Mouse (Mus musculus) adrenal gland, adult (tissue): Measurements from ENCODE around the gene Ccdc157.

ENCODE experiments used
- DNase-seq, 2 experiments: peaks; one replicate each; pipeline ENCODE4 v3.0.0; 2022 to 2023; ENCODE audit warnings: low spot score in 1 of 2; ENCODE audit not compliant: inconsistent age in 2 of 2

Gene Ccdc157

DNA sequence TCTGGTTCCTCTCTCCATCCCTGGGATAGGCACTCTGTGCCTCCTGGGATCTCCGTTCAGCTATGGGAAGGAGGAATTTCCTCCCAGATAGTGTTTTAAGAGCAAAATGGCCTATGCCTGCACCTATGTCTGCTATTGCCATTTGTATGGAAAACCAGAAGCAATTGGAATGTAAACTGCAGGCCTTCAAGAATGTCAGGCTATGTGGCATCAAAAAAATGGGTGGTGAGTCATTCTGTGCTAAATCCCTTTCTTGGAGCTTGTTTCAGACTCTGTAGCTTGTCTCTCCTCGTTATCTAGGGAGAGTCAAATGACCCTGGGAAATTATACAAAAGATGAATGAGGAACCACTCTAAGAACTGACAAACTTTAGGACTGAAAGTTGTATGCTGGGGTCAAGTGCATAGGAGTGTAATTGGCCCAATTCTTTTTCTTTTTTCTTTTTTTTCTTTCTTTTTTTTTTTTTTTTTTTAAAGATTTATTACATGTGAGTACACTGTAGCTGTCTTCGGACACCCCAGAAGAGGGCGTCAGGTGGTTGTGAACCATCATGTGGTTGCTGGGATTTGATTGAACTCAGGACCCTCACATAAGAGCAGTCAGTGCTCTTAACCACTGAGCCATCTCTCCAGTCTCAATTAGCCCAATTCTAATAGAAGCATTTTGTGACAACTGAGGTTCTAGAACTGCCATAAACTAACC, 24.3 kb upstream of the Ccdc157 start:
- peak in 1 of 2 experiments; percentile 78 for DNase-seq

DNA sequence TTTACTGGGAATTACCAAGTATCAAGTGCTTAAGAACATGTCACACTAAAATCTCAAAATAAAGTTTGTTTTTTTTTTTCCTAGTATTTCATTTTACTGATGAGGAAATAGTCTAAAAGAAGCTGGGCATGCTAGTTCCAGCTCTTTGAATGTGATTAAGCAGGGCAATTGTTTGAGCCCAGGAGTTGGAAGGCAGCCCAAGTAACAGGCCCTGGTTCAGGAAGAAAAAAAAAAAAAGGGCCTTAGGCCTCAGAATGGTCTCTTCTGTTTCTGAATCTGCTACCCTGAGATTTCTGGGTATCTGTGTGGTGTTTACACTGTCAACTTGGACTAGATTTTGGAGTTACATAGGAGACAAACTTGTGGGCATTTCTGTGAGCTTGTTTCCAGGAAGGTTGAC, 23.4 kb upstream of the Ccdc157 start:
- DNase-seq = peak in 1 of 2 experiments; percentile 65

- peak; percentile 49 to 73 for DNase-seq
Measured at GRCm38 (mm10) chr11:4182061-4182460, 22.0 kb upstream of the Ccdc157 start.

DNA sequence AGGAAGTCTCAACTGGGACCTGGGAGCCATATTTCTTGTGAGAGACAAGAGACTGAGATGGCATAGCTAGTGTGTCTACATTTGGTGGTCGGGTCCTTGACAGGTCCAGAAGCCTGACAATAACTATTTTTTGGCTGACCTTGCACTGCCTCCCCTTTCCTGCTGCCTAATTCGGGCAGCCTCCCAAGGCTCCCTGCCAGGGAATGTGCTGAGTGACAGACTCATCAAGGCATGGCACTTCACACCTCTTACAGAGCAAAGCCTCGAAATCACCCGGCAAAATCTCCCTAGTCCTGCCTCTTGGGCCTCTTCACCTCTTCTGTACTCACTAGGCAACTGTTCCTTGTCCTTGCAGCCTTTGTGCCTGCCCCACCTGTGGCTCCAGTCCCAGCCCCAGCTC, 17.6 kb upstream of the Ccdc157 start:
- DNase-seq = no peak

- peak; percentile 21 to 63 for DNase-seq
Measured at GRCm38 (mm10) chr11:4174586-4174985, 14.5 kb upstream of the Ccdc157 start.

DNA sequence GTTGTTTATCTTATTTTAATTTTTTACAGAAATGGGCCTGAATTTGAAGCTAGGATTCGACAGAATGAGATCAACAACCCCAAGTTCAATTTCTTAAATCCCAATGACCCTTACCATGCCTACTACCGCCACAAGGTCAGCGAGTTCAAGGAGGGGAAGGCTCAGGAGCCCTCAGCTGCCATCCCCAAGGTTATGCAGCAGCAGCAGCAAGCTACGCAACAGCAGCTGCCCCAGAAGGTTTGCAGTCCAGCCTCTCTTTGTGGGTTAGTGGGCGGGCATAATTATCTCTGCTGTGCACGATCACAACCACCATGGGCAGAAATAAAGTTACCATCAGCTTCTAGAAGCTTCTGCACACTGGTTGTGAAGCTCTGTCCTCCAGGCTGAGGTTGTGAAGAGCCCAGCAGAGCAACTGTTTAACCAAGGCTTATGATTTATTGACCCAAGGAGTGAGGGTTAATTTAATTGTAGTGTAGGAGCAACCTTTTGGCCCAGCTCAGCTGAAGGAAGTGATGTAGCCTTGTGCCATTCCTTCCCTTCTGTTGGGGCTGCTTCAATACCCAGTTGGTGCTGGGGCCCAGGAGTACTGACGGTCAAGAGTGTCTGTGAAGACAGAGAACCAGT, 6.5 kb upstream of the Ccdc157 start:
- peak in 1 of 2 experiments; percentile 67 for DNase-seq

DNA sequence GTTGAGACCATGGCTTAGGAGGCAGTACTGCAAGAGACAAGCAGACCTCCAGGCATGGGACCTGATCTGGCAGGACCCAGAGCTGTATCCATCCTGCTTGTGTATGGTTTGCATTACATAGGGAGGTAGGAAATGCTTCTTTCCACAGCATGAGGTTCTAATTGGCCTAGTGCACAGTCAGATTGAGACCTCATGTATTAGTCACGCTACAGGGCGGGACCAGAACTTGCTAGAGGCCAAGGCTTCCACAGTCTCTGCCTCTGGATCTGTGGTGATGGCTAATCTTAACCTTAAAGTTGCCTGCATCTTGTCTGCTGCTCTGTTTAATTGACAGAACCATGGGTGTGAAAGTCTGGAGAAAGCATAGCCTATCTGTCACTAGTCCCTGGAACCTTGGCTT, 4.6 kb upstream of the Ccdc157 start:
- peak in 1 of 2 experiments; percentile 68 for DNase-seq

GRCm38 (mm10) chr11:4160758-4161480, 826 bp upstream of the Ccdc157 start:
- DNase-seq = no peak

DNA sequence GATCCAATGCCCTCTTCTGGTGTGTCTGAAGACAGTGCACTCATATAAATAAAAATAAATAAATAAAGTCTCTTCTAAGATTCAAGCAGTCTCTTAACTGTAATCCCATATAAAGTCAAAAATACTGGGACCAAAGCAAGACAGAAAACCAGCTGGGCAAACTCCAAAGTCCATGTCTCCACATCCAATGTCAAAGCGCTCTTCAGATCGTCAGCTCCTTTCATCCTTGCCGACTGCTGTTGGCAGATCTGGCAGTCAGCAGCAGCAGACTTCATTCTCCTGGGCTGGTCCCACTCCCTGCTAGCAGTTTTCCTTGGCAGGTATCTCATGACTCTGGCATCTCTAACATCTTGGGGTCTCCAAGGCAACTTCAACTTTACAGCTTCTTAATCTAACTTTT, 1.4 kb downstream of the Ccdc157 start:
- no peak for DNase-seq

DNA sequence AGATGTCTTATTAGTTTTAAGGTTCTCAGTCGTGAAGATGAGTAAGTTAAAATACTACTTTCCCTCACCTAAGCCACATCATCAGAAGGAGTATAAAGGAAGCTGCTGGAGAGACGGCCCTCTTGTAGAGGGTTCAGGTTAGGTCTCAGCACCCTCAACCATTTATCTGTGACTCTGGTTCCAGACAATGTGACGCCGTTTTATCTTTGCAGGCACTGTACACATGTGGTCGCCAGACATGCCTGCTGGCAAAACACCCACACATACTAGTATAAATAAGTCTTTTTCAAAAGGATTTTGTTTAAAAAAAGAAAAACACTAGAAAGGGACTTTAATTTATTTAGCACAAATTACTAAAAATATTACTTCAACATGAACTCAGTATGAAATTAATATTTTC, 4.5 kb downstream of the Ccdc157 start:
- no peak for DNase-seq

DNA sequence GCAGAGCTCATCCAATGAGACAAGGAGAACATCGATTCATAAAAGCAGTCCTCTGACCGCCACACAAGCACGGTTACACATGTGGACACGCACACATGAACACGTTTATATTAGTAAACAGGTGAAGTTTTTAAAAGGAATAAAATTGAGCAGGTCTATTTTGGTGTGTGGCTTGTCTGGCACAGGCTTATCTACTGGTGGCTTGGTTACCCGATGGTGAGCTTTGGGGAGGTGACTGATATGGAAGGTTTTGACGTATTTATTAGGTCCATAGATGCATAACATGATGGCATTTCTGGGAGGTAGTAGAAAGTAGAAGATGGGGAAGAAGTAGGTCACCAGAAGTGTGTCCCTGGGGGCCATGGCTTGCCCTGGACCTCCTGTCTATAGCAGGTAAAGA, 6.4 kb downstream of the Ccdc157 start:
- DNase-seq = no peak

- DNase-seq = no peak
Measured at GRCm38 (mm10) chr11:4149886-4150285, 10.2 kb downstream of the Ccdc157 start.

DNA sequence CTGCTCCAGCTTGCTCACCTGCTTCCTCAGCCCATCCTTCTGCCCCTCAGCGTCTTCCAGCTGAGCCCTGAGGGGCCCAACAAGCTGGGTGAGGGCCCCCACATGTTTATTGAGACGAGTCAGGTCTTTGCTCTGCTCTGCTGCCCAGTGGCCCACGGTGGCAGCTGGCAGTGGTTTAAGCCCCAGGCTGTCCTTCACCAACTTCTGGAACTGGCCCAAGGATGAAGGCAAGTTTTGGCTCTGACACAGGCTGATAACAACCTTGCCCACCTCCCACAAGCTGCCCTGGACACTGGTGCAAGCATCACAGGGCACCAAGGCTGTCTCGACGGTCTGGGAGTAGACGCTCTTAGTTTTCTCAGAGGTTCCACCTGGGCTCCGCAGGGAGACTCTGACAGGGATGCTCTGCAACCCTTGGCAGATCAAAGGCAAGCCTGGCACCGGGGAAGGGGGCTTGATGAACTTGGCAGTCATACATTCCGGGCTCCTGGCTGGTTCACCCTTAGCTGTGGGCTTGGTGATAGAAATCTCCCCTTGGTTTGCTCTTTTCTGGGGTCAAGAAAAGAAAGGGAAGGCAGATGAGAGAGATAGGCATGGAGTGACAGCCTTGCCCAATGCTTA, 11.4 kb downstream of the Ccdc157 start:
- peak in 1 of 2 experiments; percentile 59 for DNase-seq

GRCm38 (mm10) chr11:4148120-4148519, 12.0 kb downstream of the Ccdc157 start:
- peak in 1 of 2 experiments; percentile 49 for DNase-seq

- no peak for DNase-seq
Measured at GRCm38 (mm10) chr11:4147098-4147497, 13.0 kb downstream of the Ccdc157 start.

- DNase-seq = no peak
Measured at GRCm38 (mm10) chr11:4146381-4146780, 13.7 kb downstream of the Ccdc157 start.

DNA sequence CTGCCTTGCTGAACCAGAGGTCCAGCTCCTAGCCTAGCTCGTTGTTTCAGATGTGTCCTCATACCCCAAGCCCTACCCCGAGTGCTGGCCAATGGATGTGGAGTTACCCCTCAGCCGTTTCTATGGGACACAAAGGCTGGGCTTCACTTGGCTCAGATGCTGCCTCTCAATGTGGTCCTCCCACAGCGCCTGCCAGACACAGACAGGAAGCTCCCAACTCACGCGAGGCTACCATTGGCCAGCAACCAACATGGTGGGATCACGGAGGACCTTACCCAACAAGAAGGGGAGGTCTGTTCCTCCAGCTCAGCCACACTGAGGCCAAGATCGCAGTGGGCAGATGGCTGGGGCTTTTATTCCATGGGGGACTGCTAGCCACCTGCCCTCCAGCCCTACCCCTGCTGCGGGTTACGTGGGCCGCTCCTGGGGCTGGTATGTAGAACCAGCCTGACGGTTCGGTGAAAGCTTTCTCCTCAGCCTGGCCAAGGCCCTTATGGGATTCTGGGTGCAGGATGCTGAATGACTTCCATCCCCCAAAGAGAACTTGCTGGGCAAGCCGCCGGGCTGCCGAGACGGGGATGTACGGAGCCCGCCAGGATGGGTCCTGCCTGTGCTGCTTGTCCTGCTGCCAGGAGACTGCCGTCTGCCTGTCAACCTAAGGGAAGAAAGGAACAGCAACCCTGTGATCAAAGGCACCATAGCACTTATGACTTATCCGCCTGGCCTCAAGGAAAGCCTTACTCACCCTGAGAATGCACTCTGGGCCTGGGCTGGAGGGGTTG, 16.6 kb downstream of the Ccdc157 start:
- DNase-seq = no peak

GRCm38 (mm10) chr11:4142352-4142751, 17.7 kb downstream of the Ccdc157 start:
- DNase-seq = no peak

GRCm38 (mm10) chr11:4141505-4141904, 18.6 kb downstream of the Ccdc157 start:
- DNase-seq = no peak

DNA sequence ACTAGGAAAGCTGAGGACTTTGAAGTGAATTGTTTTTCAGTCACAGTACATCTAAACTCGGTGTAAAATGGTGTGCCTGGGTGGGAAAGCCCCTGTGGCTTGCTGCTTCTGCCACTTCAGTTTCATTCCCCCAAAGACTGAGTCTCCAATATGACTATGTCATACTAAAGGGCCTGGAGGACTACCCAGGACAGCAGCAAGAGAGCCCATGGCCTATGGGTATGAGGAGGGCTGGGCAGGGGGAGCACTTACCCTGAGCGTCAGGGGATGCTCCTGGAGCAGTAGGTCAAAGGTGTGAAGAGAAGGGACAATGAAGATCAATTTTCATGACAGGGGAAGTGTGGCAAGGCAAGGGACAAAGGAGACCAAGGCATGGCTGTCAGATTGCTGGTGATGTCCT, 21.1 kb downstream of the Ccdc157 start:
- DNase-seq = no peak
